Mouse (Mus musculus) effector memory CD4-positive, alpha-beta T cell, adult 5 months (primary cell): ENCODE results near the gene Tomm7. TPM values are rescaled to one million over a fixed set of nuclear protein-coding genes. Genes with fewer than 3 reads are reported as not detected.

Source experiments
- polyA plus RNA-seq: library from polyadenylated mRNA; unstranded; fragments of 100-300 nt; shearing (Covaris generic); gene quantifications from one replicate; pipeline ENCODE4 v1.2.1, GENCODE M21; 2017

Gene Tomm7
- 50.8 TPM for polyA plus RNA-seq

DNA sequence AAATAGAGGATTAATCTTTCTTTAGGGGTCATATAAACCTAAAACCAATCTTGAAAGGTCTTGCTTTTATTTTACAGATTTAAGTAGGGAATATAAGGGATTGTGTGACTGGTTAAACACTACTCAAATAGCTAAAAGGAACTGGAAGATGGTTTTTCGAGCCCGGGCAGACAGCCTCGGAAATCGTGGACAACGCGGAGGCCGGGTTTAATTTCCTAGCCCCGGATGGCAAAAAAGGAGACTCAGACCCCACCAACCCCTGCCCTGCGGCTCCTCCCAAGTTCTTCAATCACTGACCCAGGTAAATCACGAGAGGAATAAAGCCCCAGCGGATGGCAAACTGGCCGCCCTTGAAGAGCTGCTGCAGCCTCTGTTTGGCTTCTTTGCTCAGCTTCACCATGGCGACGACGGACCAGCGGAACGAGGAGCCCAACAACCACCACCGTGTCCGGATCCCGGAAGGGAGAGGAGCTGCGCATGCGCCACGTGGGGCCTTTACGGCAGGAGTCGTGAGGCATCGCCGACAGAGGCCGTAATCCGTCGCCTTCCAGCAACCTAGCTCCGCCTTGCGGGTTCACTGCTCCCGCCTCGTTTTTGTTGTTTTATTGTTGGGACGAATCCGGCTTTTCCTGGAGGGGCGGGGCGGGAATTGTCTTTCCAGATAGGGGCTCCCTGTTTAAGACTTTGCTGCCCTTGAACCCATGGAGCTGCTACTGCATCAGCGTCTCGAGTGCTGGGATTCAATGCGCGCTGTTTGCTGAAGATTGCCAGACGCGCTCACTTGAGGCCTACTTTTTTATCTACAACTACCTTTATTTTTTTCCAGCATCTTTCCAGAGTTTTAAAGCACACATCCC lies at the start of gene Tomm7:
Gene Tomm7, minus strand, starts transcription at position 488 of the 857 bp plus-strand sequence.

Other genes with a start within 250 kb of the Tomm7 start
- 82.8 TPM for gene Srpk2, start 159.5 kb downstream of the Tomm7 start, polyA plus RNA-seq
- 16.3 TPM for gene Pus7, start 60.5 kb downstream of the Tomm7 start, polyA plus RNA-seq
- gene Rint1, start 56.5 kb downstream of the Tomm7 start, polyA plus RNA-seq = 15.0 TPM
- 15.1 TPM for gene Fam126a, start 186.5 kb upstream of the Tomm7 start, polyA plus RNA-seq